Comparison of ENCODE assay signal across 11 mouse cellular contexts in the genomic region with DNA sequence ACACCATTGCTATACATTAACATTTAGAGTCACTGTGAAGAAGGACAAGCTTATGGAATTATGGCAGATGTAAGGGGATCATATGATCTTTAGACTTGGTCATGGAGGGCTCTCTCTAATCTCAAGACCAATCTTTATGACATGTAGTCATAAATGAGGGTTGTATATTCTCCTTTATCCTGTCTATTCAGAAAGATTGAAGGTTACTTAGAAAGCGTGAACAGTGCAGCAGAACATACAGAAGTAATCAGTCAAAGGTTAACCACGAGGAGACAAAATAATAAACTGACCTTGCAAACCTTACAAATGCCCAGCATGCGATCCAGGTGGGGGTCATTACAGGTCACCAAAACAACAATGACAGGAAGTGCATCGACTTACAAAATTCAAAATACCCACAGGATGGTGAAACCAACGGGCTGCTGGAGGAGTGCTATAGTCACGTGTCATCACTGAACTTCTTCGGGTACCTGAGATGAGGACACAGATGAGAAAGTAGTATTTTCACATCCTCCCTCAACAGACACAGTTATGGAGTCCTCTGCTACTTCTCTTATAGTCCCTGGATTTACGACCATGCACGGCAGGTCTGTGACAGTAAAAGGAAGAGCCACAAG. TPM values are rescaled to one million over a fixed set of nuclear protein-coding genes. Genes with fewer than 3 reads are reported as not detected.
A peak's percentile ranks its signal among the peaks of the same experiment; 100 is the strongest.
DNase-seq lines count a peak whose midpoint lies in the region; ATAC-seq lines count a peak whose summit lies in the region.
"Had no signal": no experiment of that assay in that cellular context is flagged by ENCODE, and none has a peak within 500 bp of the region (broad histone marks: within the 10 kb centered on the region; RNA-seq: fewer than 3 reads in every experiment).

No protein-coding gene starts in this region.

- DNase-seq in lung, postnatal 36 days = peak; percentile 34
- no peak for DNase-seq in lung, postnatal 14 days
- DNase-seq in CD4-positive, CD25-positive, alpha-beta regulatory T cell, adult 2 months (ENCODE audit: low read depth, low spot score) = peak; percentile 68
- DNase-seq in naive thymus-derived CD4-positive, alpha-beta T cell, adult 2 months (ENCODE audit: low read depth) = peak; percentile 72
- DNase-seq in adrenal gland, postnatal 25 days = no peak
- no peak for DNase-seq in left cerebral cortex, adult 11 months (ENCODE audit: low spot score)
- DNase-seq in left cerebral cortex, adult 8-10 months (ENCODE audit: low spot score in 2 of 2) = no peak
- DNase-seq: adrenal gland, postnatal 10 days; cerebellum, adult 9-11 months; gastrocnemius, postnatal 36 days had no signal

- peak; percentile 46 to 65; a peak in 2 of 4 replicates for ATAC-seq in hematopoietic stem cell, adult 5-6 weeks (replicated peaks in 1 of 2; ENCODE audit: insufficient read depth in 1 of 2, low FRiP score in 2 of 2, low TSS enrichment in 1 of 2, low read depth in 1 of 2, poor library complexity in 2 of 2, severe bottlenecking in 2 of 2)

RNA-seq across cellular contexts. Expression of gene Atp11b, which starts 7.0 kb away (rescaled TPM):
- 159 and 183 TPM in 2 replicates for total RNA-seq in hematopoietic stem cell, adult 5-6 weeks (2017)
- 61.0 and 62.1 TPM in 2 replicates for total RNA-seq in adrenal gland, postnatal 25 days (2021)
- 100 to 1,000 TPM in 2 of 4 experiments, 10 to 100 TPM in 2; 93.8 to 108 (median 101) TPM for total RNA-seq in left cerebral cortex, adult 8-10 months (2022)

Comparison
In these comparisons a context has a peak if more than half of its experiments do, and no peak if none do; other contexts are left out.
1. DNase-seq: peak in lung, postnatal 36 days (single experiment), CD4-positive, CD25-positive, alpha-beta regulatory T cell, adult 2 months (single experiment) and naive thymus-derived CD4-positive, alpha-beta T cell, adult 2 months (single experiment); none in lung, postnatal 14 days (single experiment), adrenal gland, postnatal 25 days (single experiment), left cerebral cortex, adult 11 months (single experiment) and left cerebral cortex, adult 8-10 months (0 of 2).